Comparison of ENCODE assay signal across 12 mouse cellular contexts in the genomic region with DNA sequence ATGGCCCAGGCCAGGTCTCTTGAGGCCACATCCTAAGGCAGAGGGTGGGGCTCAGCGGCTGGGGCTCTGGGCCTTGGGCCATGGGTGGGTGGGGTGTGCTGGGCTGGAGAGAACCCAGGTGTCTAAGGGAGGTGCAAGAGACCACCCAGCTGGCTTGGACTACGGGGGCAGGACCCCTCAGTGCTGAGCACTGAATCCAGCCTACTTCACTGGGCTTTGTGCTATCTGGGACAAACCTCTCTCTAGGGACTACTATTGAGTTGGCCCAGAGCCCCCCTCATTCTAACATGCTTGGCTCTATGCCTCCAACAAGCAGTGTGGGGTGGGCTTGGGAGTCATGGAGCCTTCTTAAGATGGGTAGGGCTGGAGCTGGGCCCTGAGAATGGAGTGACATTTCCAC. TPM values are rescaled to one million over a fixed set of nuclear protein-coding genes. Genes with fewer than 3 reads are reported as not detected.
DNase-seq lines count a peak whose midpoint lies in the region; ATAC-seq and TF ChIP-seq lines count a peak whose summit lies in the region.
"Had no signal": no experiment of that assay in that cellular context is flagged by ENCODE, and none has a peak within 500 bp of the region (broad histone marks: within the 10 kb centered on the region; RNA-seq: fewer than 3 reads in every experiment).

No protein-coding gene starts in this region.

- H3K9ac ChIP-seq in kidney, postnatal 0 days (ENCODE audit: low read depth, low read length), result peak overlapping the region; percentile 35; the same call in 1 of the 2 replicates
- no peak overlapping the region for H3K9ac ChIP-seq in heart, embryonic 14.5 days (ENCODE audit: low read length)
- H3K9ac ChIP-seq in limb, embryonic 13.5 days, result peak overlapping the region; percentile 62; the same call in 1 of the 2 replicates

- H3K36me3 ChIP-seq in kidney, postnatal 0 days (ENCODE audit: insufficient read depth, low read length), result peaks cover 37% of the 10 kb centered on the region
- peaks cover 40% of the 10 kb centered on the region for H3K36me3 ChIP-seq in heart, embryonic 14.5 days (ENCODE audit: control insufficient read depth, insufficient read depth, low read length)
- peaks cover 41% of the 10 kb centered on the region for H3K36me3 ChIP-seq in limb, embryonic 13.5 days

- no peaks in the 10 kb centered on the region for H3K27me3 ChIP-seq in kidney, postnatal 0 days (ENCODE audit: insufficient read depth, low read length)
- no peaks in the 10 kb centered on the region for H3K27me3 ChIP-seq in heart, embryonic 14.5 days (ENCODE audit: control insufficient read depth, insufficient read depth, low read length)
- H3K27me3 ChIP-seq in limb, embryonic 13.5 days, result no peaks in the 10 kb centered on the region

- 61% methylated on average over 2 of the region's 2 CpGs for WGBS in kidney, postnatal 0 days
- 74% methylated on average over 2 of the region's 2 CpGs for WGBS in heart, embryonic 14.5 days
- 88% methylated on average over 2 of the region's 2 CpGs for WGBS in limb, embryonic 13.5 days

- no peak for TF ChIP-seq CTCF in kidney, postnatal 0 days (IDR thresholded peaks at IDR 0.05; ENCODE audit: low read depth)
- no peak for TF ChIP-seq CTCF in embryonic fibroblast, embryonic 13.5 days (IDR thresholded peaks at IDR 0.05; ENCODE audit: borderline replicate concordance, insufficient read depth, low read length)

- peak overlapping the region; percentile 39 for H3K4me3 ChIP-seq in kidney, postnatal 0 days (replicated peaks; ENCODE audit: low read depth, low read length)
- peak overlapping the region; percentile 66 for H3K4me3 ChIP-seq in embryonic fibroblast, embryonic 13.5 days (ENCODE audit: insufficient read depth, low read length)
- H3K4me3 ChIP-seq in heart, embryonic 14.5 days (ENCODE audit: control insufficient read depth in 1 of 2, insufficient read depth in 1 of 2, low read depth in 1 of 2, low read length in 2 of 2), result peak overlapping the region in 1 of 2 experiments; percentile 15; a peak in 1 of 4 replicates
- peak overlapping the region; percentile 36 for H3K4me3 ChIP-seq in limb, embryonic 13.5 days

- ATAC-seq in kidney, postnatal 0 days (replicated peaks; ENCODE audit: low FRiP score, low read depth), result no peak; the same call in 1 of the 2 replicates
- no peak for ATAC-seq in heart, embryonic 14.5 days (ENCODE audit: insufficient number of reproducible peaks, insufficient read depth, low FRiP score, low read depth)
- no peak for ATAC-seq in limb, embryonic 13.5 days (ENCODE audit: low FRiP score, low read depth)

- intact Hi-C loops in left cerebral cortex, postnatal 10 days (cut with DNase I), result no loop called here

- H3K9me3 ChIP-seq in kidney, postnatal 0 days (replicated peaks; ENCODE audit: low read length), result no peaks in the 10 kb centered on the region
- no peaks in the 10 kb centered on the region for H3K9me3 ChIP-seq in heart, embryonic 14.5 days (ENCODE audit: control insufficient read depth, low read length)
- no peaks in the 10 kb centered on the region for H3K9me3 ChIP-seq in limb, embryonic 13.5 days

- TF ChIP-seq POLR2A in embryonic fibroblast, embryonic 13.5 days (IDR thresholded peaks at IDR 0.05; ENCODE audit: low read depth, low read length), result no peak

- peaks cover 13% of the 10 kb centered on the region for H3K4me1 ChIP-seq in kidney, postnatal 0 days (replicated peaks; ENCODE audit: insufficient read depth, low read length)
- peaks cover 6% of the 10 kb centered on the region; the same call in 1 of the 2 replicates for H3K4me1 ChIP-seq in embryonic fibroblast, embryonic 13.5 days (ENCODE audit: control insufficient read depth, insufficient read depth, low read length)
- H3K4me1 ChIP-seq in heart, embryonic 14.5 days (ENCODE audit: control insufficient read depth in 2 of 2, insufficient read depth in 2 of 2, low read length in 2 of 2), result peaks cover 37 to 40% of the 10 kb centered on the region in 2 experiments
- peaks cover 51% of the 10 kb centered on the region for H3K4me1 ChIP-seq in limb, embryonic 13.5 days

- peak overlapping the region; percentile 95; the same call in 1 of the 2 replicates for H3K27ac ChIP-seq in kidney, postnatal 0 days
- no peak overlapping the region for H3K27ac ChIP-seq in embryonic fibroblast, embryonic 13.5 days (ENCODE audit: insufficient read depth, low read length)
- H3K27ac ChIP-seq in heart, embryonic 14.5 days (replicated peaks in 1 of 2; ENCODE audit: control insufficient read depth in 1 of 2, insufficient read depth in 1 of 2, low read depth in 2 of 2, low read length in 2 of 2), result no peak overlapping the region
- peak overlapping the region; percentile 94; the same call in 1 of the 2 replicates for H3K27ac ChIP-seq in limb, embryonic 13.5 days

- peak; percentile 65 for DNase-seq in kidney, postnatal 0 days (ENCODE audit: low spot score)
- no peak for DNase-seq in kidney, adult 8-10 months
- no peak for DNase-seq in left cerebral cortex, postnatal 10 days (ENCODE audit: extremely low spot score in 1 of 2, low spot score in 2 of 2)
- DNase-seq in left cerebral cortex, adult 9 months (ENCODE audit: low spot score in 2 of 2), result no peak
- DNase-seq: adrenal gland, adult 8-10 months; cerebellum, adult 11-12 months had no signal

- H3K4me2 ChIP-seq in kidney, postnatal 0 days (ENCODE audit: low read length), result peak overlapping the region; percentile 54
- peak overlapping the region; percentile 47; the same call in 1 of the 2 replicates for H3K4me2 ChIP-seq in heart, embryonic 14.5 days (ENCODE audit: low read length)
- H3K4me2 ChIP-seq in limb, embryonic 13.5 days (replicated peaks), result peak overlapping the region; percentile 60

RNA-seq across cellular contexts. Expression of a gene that starts 15.2 kb away (rescaled TPM):
- 4.5 and 5.3 TPM in 2 replicates for polyA plus RNA-seq in kidney, postnatal 0 days (2015; fragmentation: Nextera tagmentation; extraction: Ambion mirVana)
- 0.54 and 0.95 TPM in 2 replicates for polyA plus RNA-seq in embryonic fibroblast, embryonic 13.5 days (2011; ENCODE audit: insufficient read length, low read depth, missing spikeins)
- 0.26 TPM in 1 of 2 replicates, not detected in the other for polyA plus RNA-seq in heart, embryonic 14.5 days (2014; fragmentation: Nextera tagmentation; extraction: Ambion mirVana)
- 3.2 and 8.0 TPM in 2 replicates for polyA plus RNA-seq in limb, embryonic 13.5 days (2015; fragmentation: Nextera tagmentation; extraction: Ambion mirVana)
- total RNA-seq in left cerebral cortex, postnatal 10 days (2021), result 1 to 10 TPM; 1.1 to 1.8 TPM
- total RNA-seq: G1E had no signal
- polyA plus RNA-seq: neural tube, embryonic 14.5 days; thymus, postnatal 0 days had no signal

RNA-seq across cellular contexts. Expression of a gene that starts 26.0 kb away (rescaled TPM):
- 21.0 and 22.1 TPM in 2 replicates for polyA plus RNA-seq in kidney, postnatal 0 days (2015; fragmentation: Nextera tagmentation; extraction: Ambion mirVana)
- polyA plus RNA-seq in embryonic fibroblast, embryonic 13.5 days (2011; ENCODE audit: insufficient read length, low read depth, missing spikeins), result not detected in 2 replicates
- 12.9 and 13.8 TPM in 2 replicates for polyA plus RNA-seq in heart, embryonic 14.5 days (2014; fragmentation: Nextera tagmentation; extraction: Ambion mirVana)
- 4.6 and 10.4 TPM in 2 replicates for polyA plus RNA-seq in limb, embryonic 13.5 days (2015; fragmentation: Nextera tagmentation; extraction: Ambion mirVana)
- total RNA-seq in left cerebral cortex, postnatal 10 days (2021), result 100 to 1,000 TPM; 294 to 295 TPM
- polyA plus RNA-seq: G1E had no signal

RNA-seq across cellular contexts. Expression of a gene that starts 47.6 kb away (rescaled TPM):
- 65.8 and 70.4 TPM in 2 replicates for polyA plus RNA-seq in kidney, postnatal 0 days (2015; fragmentation: Nextera tagmentation; extraction: Ambion mirVana)
- 64.2 and 115 TPM in 2 replicates for polyA plus RNA-seq in embryonic fibroblast, embryonic 13.5 days (2011; ENCODE audit: insufficient read length, low read depth, missing spikeins)
- 26.7 and 29.2 TPM in 2 replicates for polyA plus RNA-seq in heart, embryonic 14.5 days (2014; fragmentation: Nextera tagmentation; extraction: Ambion mirVana)
- 41.5 and 45.6 TPM in 2 replicates for polyA plus RNA-seq in limb, embryonic 13.5 days (2015; fragmentation: Nextera tagmentation; extraction: Ambion mirVana)
- 10 to 100 TPM; 16.1 to 17.8 TPM for total RNA-seq in left cerebral cortex, postnatal 10 days (2021)

Comparison
In these comparisons a context has a peak if more than half of its experiments do, and no peak if none do; other contexts are left out.
1. H3K27ac ChIP-seq: peak in kidney, postnatal 0 days (single experiment) and limb, embryonic 13.5 days (single experiment); none in embryonic fibroblast, embryonic 13.5 days (single experiment) and heart, embryonic 14.5 days (0 of 2).
2. Peak in every context shown above with its lines, with median percentiles within 50 percentile points of each other: H3K4me2 ChIP-seq.